Mouse (Mus musculus) mesoderm, embryonic 11.5 days (tissue): ENCODE data around the gene Lrtm2.

Source experiments
- DNase-seq: peaks from one replicate; pipeline ENCODE4 v3.0.0-alpha.2; 2012; ENCODE audit warnings: low read depth, low spot score

Gene Lrtm2

GRCm38 (mm10) chr6:119336124-119336523 lies 5.6 kb upstream of the Lrtm2 start:
- DNase-seq: no peak

- no peak for DNase-seq
Observed at GRCm38 (mm10) chr6:119333831-119334230, 3.3 kb upstream of the Lrtm2 start.

- peak; percentile 70 for DNase-seq
Observed at GRCm38 (mm10) chr6:119333202-119333601, 2.6 kb upstream of the Lrtm2 start.

GRCm38 (mm10) chr6:119332111-119332510 lies 1.5 kb upstream of the Lrtm2 start:
- no peak for DNase-seq

- DNase-seq: no peak
Observed at GRCm38 (mm10) chr6:119329936-119330335, 630 bp downstream of the Lrtm2 start.

DNA sequence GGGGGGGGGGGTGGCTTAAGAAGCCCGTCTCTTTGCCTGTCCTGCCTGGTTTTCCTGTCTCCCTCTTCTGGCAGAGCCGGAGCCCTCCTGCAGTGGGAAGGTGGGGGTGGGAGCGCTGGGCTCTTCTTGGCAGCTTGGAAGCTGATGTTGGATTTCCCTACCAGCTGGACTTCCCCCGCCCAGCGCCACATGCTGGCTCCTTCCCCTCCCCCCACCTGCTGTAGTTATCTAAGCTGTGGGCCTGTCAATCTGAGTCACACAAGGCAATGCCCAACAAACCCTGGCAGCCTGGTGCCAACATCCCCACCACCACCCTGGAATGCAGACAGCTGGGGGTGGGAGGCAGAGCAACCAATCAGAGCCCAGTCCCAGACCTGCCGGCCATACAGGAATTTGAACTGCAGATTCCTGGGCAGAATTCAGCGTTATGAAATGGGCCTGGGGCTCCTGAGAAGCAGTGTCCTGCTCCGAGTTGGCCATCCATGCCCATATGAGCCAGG lies 1.3 kb downstream of the Lrtm2 start:
- peak; percentile 55 for DNase-seq

DNA sequence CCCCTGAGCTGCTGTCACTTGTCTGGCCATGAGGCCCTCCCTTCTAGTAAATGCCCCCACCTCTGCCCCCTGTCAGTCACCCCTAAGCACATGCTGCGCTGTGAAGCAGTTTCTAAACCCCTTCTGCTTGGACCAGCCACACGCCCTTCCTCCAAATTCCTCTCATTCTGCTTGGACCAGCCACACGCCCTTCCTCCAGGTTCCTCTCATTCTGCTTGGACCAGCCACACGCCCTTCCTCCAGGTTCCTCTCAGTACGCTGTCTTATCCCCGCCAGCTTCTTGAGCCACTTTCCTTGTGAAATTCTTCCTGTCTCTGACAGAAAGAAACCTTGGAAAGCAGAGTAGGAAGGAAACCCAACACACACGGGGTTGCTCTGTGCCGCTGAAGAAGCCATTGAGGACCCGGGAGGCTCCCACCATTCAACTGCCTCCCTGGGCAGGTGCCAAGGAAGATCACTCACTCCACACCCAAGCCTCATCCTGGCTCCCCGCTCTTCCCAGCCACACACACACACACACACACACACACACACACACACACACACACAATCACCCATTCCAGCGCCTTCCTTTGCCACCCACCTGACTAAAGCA lies 1.9 kb downstream of the Lrtm2 start:
- DNase-seq: no peak

- DNase-seq: no peak
Observed at GRCm38 (mm10) chr6:119326541-119326940, 4.0 kb downstream of the Lrtm2 start.

GRCm38 (mm10) chr6:119325978-119326377 lies 4.6 kb downstream of the Lrtm2 start:
- no peak for DNase-seq

- DNase-seq: no peak
Observed at GRCm38 (mm10) chr6:119324776-119325175, 5.8 kb downstream of the Lrtm2 start.

DNA sequence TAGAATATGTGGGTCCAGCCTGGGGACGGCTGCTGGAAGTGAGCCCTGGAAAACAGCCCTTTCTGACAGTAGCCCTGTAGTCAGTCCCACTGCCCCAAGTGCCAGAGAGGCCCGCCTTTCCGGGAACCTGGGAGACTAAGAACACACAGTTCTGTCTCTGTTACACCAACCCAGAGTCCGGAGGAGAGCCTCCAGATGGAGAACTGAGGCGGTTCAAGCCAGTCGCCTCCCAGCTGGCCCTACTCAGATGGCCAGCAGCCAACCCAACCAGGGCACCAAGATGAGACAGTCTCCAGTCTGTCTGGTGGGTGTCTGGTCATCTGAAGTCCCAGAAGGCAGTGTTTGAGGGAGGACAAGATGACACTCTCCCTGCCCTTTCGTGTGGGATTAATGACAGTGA lies 8.8 kb downstream of the Lrtm2 start:
- no peak for DNase-seq

GRCm38 (mm10) chr6:119320481-119320880 lies 10.1 kb downstream of the Lrtm2 start:
- peak; percentile 85 for DNase-seq

GRCm38 (mm10) chr6:119319358-119319757 lies 11.2 kb downstream of the Lrtm2 start:
- DNase-seq: no peak

- DNase-seq: no peak
Observed at GRCm38 (mm10) chr6:119318732-119319131, 11.8 kb downstream of the Lrtm2 start.

- no peak for DNase-seq
Observed at GRCm38 (mm10) chr6:119314751-119315476, 15.7 kb downstream of the Lrtm2 start.

- DNase-seq: no peak
Observed at GRCm38 (mm10) chr6:119313588-119314375, 16.8 kb downstream of the Lrtm2 start.

DNA sequence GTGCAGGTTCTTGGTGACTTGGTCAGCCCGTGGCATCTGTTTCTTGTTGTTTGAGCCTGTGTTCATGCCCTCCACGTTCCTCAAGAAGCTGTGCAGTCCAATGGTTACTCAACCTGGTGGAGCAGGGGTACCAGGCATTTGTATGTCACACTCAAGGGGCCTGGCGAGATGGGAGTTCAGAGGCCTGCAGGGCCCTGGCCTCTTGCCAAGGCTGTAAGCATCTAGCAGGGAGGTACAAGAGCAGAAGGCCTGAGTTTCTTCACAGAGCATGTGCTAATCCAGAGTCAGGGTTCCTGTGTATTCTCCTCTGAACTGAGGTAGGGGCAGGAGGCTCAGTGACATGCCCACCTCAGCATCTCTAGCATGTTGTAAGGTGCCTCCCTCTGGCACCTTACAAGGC lies 17.5 kb downstream of the Lrtm2 start:
- no peak for DNase-seq

- no peak for DNase-seq
Observed at GRCm38 (mm10) chr6:119312381-119312780, 18.2 kb downstream of the Lrtm2 start.

GRCm38 (mm10) chr6:119310176-119310575 lies 20.4 kb downstream of the Lrtm2 start:
- no peak for DNase-seq

DNA sequence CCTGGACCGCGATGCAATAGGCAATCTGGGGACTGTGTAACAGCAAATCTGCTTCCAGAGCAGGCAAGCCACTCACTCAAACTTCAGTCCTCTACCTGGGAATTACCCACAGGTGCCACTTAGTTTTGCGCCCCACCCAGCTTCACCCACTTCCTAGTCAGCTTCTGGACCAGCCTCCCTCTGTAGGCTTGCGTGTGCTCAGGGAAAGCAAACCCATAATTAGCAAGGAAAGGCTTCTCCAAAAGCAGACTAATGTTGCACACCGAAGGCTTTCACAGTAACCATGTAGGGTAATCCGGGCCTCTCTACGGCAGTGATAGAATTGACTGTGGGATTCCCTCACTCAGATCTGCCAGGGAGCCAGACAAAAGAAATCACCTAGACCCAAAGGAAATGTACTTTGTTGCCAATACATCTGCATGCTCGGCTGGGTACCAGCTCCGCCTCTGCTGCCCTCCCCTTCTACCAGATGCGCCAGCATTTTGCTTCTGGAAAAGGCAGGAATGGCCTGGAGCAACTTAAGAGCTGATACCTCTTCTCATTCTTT lies 22.6 kb downstream of the Lrtm2 start:
- no peak for DNase-seq

DNA sequence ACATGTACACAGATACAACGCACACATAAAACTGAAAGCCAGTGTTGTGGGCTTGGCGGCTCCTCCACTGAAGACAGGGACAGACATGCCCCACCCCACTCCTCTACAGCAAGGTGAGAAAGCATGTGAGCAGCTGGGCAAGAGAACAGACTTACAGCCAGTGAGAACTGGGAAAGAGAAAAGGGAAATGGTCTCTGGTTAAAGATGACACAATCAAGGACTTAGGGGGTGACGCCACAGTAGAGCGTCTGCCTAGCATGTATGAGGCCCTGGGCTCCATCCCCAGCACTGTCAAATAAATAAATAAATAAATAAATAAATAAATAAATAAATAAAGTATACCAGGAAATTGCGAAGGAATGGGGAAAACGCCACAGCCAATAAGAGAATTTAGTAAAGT lies 27.2 kb downstream of the Lrtm2 start:
- no peak for DNase-seq

DNA sequence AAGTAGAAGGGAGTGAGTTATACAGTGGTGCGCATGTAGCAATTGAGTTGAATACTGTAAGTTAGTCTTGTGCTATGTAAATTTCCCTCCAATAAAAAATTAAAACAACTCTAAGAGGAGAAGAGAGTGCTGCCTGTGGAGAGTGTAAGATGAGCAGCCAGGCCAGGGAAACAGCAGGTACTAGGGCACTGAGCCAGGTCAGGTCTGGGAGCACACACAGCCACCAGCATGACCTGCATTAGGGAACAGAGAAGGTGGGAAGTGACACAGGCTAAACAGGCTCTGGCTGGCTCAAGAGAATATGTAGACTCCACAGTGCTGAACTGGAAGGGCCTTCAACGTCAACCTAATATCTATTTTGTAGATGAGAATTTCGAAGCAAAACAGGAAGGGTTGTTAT lies 29.3 kb downstream of the Lrtm2 start:
- no peak for DNase-seq
